Mouse (Mus musculus): Measurements from ENCODE around the gene Nsun3. TPM values are rescaled to one million over a fixed set of nuclear protein-coding genes. Genes with fewer than 3 reads are reported as not detected.
A peak's percentile ranks its signal among the peaks of the same experiment; 100 is the strongest.

Gene Nsun3
- polyA plus RNA-seq, 1 experiment from 2014 or later = 12.5 TPM

DNA sequence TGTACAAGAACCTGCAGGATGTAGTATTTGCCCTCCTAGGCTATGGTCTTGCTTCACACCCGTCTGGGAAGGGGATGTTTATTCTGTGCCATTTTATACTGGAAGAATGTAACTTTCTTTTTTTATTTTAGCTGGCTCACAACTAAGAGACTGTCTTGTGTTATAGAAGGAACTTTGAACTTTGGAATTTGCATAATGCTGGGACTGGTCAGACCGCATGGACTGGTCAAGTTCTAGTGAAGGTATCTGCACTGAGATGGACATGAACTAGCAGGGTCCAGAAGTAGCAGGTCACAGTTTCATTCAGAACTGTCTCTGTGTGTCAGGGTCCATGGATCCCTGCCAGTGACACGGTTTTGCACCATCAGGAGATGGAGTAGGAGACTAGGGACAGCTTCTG is 13.2 kb upstream of the Nsun3 start:
- Histone ChIP-seq H3K9ac (no peak overlapping the region), H3K4me2 (no peak overlapping the region), H3K9me3 (no peaks in the 10 kb centered on the region), H3K27me3 (no peaks in the 10 kb centered on the region), H3K36me3 (replicated peaks) (peaks cover 16% of the 10 kb centered on the region), H3K4me1 (no peaks in the 10 kb centered on the region), H3K27ac (no peak overlapping the region), H3K4me3 (replicated peaks) (no peak overlapping the region)
- 89% methylated on average over 3 of the region's 3 CpGs for WGBS
- no peak for ATAC-seq (ENCODE audit: low FRiP score)

DNA sequence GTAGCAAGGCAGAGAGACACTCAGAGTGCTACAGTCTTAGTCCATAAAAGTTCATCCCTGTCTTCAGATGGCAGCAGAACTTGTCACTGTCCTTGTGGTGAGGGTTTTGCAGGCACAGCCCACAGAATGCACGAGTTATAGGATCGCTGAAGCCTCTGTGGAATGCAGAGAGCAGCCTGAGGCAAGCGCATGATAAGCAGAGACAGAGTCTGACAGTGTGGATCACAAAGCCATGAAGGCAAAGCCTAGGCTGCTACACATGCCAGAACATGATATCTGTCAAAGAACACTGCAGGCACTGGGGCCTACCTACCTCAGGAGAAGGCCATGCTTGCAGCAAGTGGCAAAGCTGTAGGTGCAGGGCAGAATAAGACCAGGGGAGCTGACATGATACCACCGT is 12.8 kb upstream of the Nsun3 start:
- Histone ChIP-seq H3K36me3 (replicated peaks) (peaks cover 13% of the 10 kb centered on the region), H3K4me1 (no peaks in the 10 kb centered on the region), H3K27ac (no peak overlapping the region), H3K9me3 (no peaks in the 10 kb centered on the region), H3K4me3 (replicated peaks) (no peak overlapping the region), H3K4me2 (no peak overlapping the region), H3K27me3 (no peaks in the 10 kb centered on the region), H3K9ac (no peak overlapping the region)
- WGBS = 90% methylated on average over 4 of the region's 4 CpGs
- ATAC-seq (ENCODE audit: low FRiP score) = no peak

DNA sequence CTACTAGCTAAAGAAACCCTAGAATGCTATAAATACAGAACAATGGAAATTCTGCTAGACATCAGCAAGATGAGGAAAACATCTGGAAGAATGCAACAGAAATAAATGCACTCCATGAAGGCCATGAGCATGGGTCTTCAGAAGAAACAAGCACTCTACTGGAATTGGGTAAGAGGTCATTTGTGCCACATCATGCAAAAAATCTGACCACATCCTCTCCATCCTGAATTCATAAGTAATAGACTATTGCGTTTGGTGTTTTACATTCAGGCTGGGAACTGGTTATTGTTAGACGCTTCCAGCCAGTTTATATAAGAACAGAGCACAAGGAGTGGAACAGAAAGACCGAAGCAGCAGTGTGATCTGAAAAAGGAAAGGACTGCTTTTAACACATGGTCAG is 12.2 kb upstream of the Nsun3 start:
- Histone ChIP-seq H3K9ac (no peak overlapping the region), H3K27me3 (no peaks in the 10 kb centered on the region), H3K4me2 (no peak overlapping the region), H3K27ac (no peak overlapping the region), H3K4me1 (no peaks in the 10 kb centered on the region), H3K36me3 (replicated peaks) (peaks cover 13% of the 10 kb centered on the region), H3K9me3 (no peaks in the 10 kb centered on the region), H3K4me3 (replicated peaks) (no peak overlapping the region)
- WGBS = 91% methylated on average over 3 of the region's 3 CpGs
- no peak for ATAC-seq (ENCODE audit: low FRiP score)

DNA sequence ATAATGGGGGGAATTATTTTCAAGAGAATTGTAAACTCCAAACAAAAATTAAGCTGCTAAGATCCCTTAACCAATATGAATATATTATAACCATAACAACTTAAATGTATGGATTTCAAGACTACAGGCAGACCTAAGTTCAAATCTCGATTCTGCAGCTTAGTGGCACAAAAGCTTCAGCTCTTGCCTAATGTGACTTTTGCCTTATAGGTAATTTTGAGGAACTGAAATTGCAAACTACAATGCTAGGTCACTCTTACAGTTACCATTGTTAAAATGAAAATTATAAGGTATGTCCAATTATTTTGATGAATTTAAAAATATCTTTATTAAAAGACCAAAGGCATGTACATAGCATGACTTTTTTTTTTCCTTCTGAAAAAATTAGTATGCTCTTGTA is 10.0 kb upstream of the Nsun3 start:
- Histone ChIP-seq H3K4me3 (replicated peaks) (no peak overlapping the region), H3K4me1 (no peaks in the 10 kb centered on the region), H3K4me2 (no peak overlapping the region), H3K9ac (no peak overlapping the region), H3K36me3 (replicated peaks) (peaks cover 11% of the 10 kb centered on the region; the same call in 1 of the 2 replicates), H3K27ac (no peak overlapping the region), H3K9me3 (no peaks in the 10 kb centered on the region), H3K27me3 (no peaks in the 10 kb centered on the region)
- ATAC-seq (ENCODE audit: low FRiP score) = no peak
- 90% methylated on average over 1 of the region's 1 CpGs for WGBS

DNA sequence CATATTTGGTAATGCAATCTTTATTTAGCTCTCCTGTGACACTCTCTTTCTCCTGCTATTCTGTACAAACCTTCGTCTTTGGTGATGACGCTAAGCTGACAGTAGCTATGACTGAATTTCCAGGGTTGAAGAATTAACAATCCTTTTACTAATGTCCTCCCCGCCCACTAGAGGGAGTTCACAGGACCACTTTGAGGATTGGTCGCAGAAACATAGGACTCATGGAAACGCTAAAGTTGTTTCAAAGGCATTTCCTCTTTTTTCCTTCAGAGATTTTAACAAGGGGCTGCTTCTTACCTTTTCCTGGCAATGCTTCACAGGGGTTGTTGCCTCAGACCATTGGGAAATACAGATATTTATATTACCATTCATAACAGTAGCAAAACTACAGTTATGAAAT is 4.4 kb downstream of the Nsun3 start:
- no peak overlapping the region for H3K4me2 ChIP-seq
- no peak for ATAC-seq (ENCODE audit: low FRiP score)
- 68% methylated on average over 5 of the region's 5 CpGs for WGBS

DNA sequence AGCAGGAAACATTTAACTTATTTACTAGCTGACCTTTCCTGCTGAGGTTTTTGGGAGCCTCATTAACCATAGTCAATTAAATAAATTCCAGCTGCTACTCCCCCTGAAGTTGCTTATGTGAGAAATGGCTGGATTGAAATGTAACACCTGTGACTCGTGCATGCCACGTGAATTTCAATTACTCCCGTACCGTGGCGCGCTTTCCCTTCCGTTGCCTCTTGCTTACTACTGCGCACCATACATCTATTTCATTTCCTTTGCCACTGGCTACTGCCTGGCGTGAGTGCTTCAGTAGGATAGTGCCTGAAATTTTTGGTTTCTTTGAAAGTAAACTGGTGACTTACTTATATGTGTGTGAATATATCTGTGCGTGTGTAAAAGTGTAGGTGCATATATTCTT is 8.3 kb downstream of the Nsun3 start:
- no peaks in the 10 kb centered on the region for H3K9me3 ChIP-seq
- H3K9ac ChIP-seq = no peak overlapping the region
- WGBS = 82% methylated on average over 10 of the region's 10 CpGs
- H3K27me3 ChIP-seq = no peaks in the 10 kb centered on the region
- no peaks in the 10 kb centered on the region for H3K4me1 ChIP-seq
- ATAC-seq (ENCODE audit: low FRiP score) = peak; percentile 20; the same call in 1 of the 2 replicates
- no peak overlapping the region for H3K27ac ChIP-seq
- no peak overlapping the region for H3K4me3 ChIP-seq (replicated peaks)
- H3K36me3 ChIP-seq (replicated peaks) = 0 out of 2 replicates have a peak, but pooled peaks cover 2% of the 10 kb centered on the region
- H3K4me2 ChIP-seq = no peak overlapping the region

More for the DNA sequence above, 4.4 kb downstream of the Nsun3 start:
- no peaks in the 10 kb centered on the region for H3K36me3 ChIP-seq (replicated peaks)
- H3K4me1 ChIP-seq = peaks cover 23% of the 10 kb centered on the region
- no peaks in the 10 kb centered on the region for H3K27me3 ChIP-seq
- no peak overlapping the region for H3K9ac ChIP-seq
- no peaks in the 10 kb centered on the region for H3K9me3 ChIP-seq
- no peak overlapping the region for H3K27ac ChIP-seq
- H3K4me3 ChIP-seq (replicated peaks) = no peak overlapping the region

DNA sequence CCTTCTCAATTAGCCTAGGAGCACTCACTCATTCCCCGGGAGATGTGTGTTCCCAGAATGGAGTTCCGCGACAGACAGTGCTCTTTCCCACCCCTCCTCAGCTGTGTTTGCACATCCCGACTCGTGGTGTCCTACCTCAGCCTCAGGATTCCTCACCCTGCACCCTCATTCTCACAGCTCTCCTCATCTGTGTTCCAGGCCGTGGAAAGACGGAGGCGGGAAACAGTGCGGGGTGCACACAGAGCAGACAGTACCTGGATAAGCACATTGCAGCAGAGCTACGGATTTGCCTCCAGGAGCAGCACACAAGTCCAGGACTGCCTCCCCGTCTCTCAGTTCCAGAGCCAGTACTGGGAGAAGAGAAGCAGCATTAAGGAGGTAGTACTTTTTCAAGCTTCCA is 10.6 kb downstream of the Nsun3 start:
- 85% methylated on average over 11 of the region's 11 CpGs for WGBS

DNA sequence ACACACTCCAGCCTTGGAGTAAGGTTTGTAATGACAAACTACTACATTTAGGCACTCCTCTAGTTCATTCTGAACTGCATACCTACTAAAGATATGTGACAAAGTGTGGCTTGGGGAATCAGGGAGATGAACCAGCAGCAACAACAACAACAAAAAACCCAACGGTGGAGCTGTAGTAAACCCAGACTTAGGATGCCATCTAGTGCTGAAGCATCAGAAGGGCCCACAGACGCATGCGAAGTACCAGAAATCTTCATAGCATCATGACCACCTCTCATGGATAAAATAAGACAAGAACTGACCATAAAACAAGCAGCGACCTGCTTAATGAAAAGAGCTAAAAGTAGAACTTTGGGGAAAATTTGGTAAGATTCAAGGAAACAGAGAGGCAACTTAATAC is 13.2 kb downstream of the Nsun3 start:
- Histone ChIP-seq H3K27ac (no peak overlapping the region), H3K4me2 (no peak overlapping the region), H3K4me3 (replicated peaks) (no peak overlapping the region), H3K36me3 (replicated peaks) (0 out of 2 replicates have a peak, but pooled peaks cover 2% of the 10 kb centered on the region), H3K4me1 (no peaks in the 10 kb centered on the region), H3K9ac (no peak overlapping the region), H3K9me3 (no peaks in the 10 kb centered on the region), H3K27me3 (no peaks in the 10 kb centered on the region)
- no peak for ATAC-seq (ENCODE audit: low FRiP score)
- 83% methylated on average over 4 of the region's 4 CpGs for WGBS

More for the DNA sequence above, 10.6 kb downstream of the Nsun3 start:
- Histone ChIP-seq H3K27me3 (no peaks in the 10 kb centered on the region), H3K4me2 (no peak overlapping the region), H3K9ac (no peak overlapping the region), H3K4me3 (replicated peaks) (no peak overlapping the region), H3K4me1 (no peaks in the 10 kb centered on the region), H3K27ac (no peak overlapping the region), H3K9me3 (no peaks in the 10 kb centered on the region), H3K36me3 (replicated peaks) (0 out of 2 replicates have a peak, but pooled peaks cover 2% of the 10 kb centered on the region)
- ATAC-seq (ENCODE audit: low FRiP score) = no peak

DNA sequence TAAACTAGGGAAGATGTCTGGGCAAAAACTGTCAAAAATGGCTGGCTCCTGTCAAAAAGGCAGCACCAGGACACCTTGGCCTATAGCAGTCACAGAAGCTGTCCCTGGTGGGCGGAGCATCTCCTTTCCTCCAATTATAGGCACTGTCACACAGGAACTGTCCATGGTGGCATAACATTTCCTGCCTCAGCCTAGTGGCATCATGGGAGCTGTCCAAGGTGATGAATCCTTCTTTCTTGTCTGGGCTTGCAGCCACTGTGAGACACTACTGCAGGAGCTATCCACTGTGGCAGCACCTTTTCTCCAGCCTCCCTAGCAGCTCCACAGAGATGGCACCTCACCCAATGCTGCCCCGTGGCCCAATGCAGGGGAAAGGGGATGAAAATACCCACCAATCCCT is 28.3 kb downstream of the Nsun3 start:
- Histone ChIP-seq H3K4me3 (replicated peaks) (no peak overlapping the region), H3K9me3 (no peaks in the 10 kb centered on the region), H3K4me1 (no peaks in the 10 kb centered on the region), H3K36me3 (replicated peaks) (no peaks in the 10 kb centered on the region), H3K4me2 (no peak overlapping the region), H3K9ac (no peak overlapping the region), H3K27me3 (no peaks in the 10 kb centered on the region), H3K27ac (no peak overlapping the region)
- WGBS = 81% methylated on average over 2 of the region's 2 CpGs
- ATAC-seq (ENCODE audit: low FRiP score) = no peak

DNA sequence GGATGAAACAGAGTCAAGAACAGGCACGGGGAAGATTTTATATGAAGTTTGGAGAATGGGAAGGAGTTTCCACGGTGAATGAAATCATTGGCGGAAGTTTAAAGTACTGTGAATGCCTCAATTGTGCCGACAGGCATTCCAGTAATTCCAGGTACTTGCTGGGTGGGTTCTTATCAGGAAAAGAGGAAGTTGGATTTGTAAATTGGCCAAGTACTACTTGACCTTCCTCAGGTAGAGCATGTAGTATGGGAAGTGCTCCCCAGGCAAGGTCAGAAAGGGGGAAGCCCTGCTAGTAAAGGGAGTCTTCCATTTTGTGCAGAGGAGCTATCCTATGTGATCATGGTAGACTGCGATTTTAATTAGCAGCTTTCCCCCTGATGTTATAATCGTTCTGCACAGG is 31.3 kb downstream of the Nsun3 start:
- Histone ChIP-seq H3K4me3 (replicated peaks) (no peak overlapping the region), H3K9me3 (no peaks in the 10 kb centered on the region), H3K4me1 (no peaks in the 10 kb centered on the region), H3K27ac (no peak overlapping the region), H3K9ac (no peak overlapping the region), H3K36me3 (replicated peaks) (no peaks in the 10 kb centered on the region), H3K4me2 (no peak overlapping the region), H3K27me3 (no peaks in the 10 kb centered on the region)
- ATAC-seq (ENCODE audit: low FRiP score) = no peak
- 94% methylated on average over 6 of the region's 6 CpGs for WGBS

DNA sequence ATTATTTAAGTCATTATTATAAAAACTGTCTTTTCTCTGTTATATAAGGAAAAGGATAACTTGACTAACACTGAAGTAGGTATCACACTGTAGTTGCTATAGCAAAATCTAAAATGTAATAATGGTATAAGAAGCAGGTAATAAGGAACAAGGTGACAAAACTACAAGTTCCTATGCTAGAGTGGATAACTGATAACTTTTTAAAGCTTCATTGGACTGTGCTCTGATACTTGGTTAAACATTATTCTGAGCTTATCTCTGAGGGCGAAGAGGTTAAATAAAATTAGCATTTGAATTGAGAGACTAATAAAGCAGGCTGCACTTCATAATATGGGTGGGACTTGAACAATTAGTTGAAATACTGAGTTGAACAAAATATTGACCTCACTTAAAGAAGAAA is 33.0 kb downstream of the Nsun3 start:
- no peak overlapping the region for H3K9ac ChIP-seq
- H3K9me3 ChIP-seq = no peaks in the 10 kb centered on the region
- no peaks in the 10 kb centered on the region for H3K27me3 ChIP-seq
- H3K36me3 ChIP-seq (replicated peaks) = no peaks in the 10 kb centered on the region
- H3K4me3 ChIP-seq (replicated peaks) = no peak overlapping the region
- 88% methylated on average over 1 of the region's 1 CpGs for WGBS
- ATAC-seq (ENCODE audit: low FRiP score) = no peak
- no peak overlapping the region for H3K27ac ChIP-seq
- no peaks in the 10 kb centered on the region for H3K4me1 ChIP-seq
- H3K4me2 ChIP-seq = no peak overlapping the region

DNA sequence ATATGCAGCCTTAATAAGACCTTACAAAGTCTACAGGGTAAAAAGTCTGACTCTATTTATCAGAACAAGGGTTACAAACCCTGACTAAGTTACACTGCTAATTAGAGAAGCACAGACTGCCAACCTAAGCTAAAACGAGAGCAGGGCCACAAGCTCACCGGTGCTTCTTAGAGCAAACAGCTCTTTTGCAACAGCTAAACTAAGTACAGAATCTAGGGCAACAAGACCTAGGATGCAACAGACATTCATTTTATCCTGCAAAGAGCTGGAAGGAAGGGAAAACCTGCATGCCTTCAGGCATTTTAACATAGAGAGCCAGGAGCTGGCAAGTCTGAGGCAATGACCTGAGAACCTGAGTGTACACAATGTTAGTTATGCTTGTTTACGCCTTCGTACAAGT is 33.5 kb downstream of the Nsun3 start:
- Histone ChIP-seq H3K36me3 (replicated peaks) (no peaks in the 10 kb centered on the region), H3K4me3 (replicated peaks) (no peak overlapping the region)

DNA sequence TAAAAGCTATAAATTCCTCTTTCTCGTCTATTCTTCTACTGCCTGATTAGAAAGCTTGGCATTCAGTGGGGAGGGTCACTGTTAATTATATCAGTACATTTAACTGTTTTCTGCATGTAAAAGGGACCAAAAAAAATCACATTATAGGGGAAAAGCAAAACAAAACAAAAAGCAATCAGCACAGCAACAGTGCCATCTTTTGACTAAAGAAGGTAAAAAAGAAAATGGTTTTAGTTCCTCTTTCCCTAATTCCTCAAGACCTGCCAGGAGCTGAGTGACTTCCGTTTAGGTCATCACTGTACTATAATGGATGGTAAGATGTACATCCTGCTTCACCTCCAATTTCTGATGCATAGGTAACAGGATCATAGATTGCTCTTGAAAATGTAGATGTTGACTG is 40.7 kb downstream of the Nsun3 start:
- Histone ChIP-seq H3K36me3 (replicated peaks) (no peaks in the 10 kb centered on the region), H3K4me2 (no peak overlapping the region), H3K27me3 (no peaks in the 10 kb centered on the region), H3K9ac (no peak overlapping the region), H3K9me3 (no peaks in the 10 kb centered on the region), H3K4me3 (replicated peaks) (no peak overlapping the region), H3K27ac (no peak overlapping the region), H3K4me1 (no peaks in the 10 kb centered on the region)
- WGBS = 76% methylated on average over 2 of the region's 2 CpGs
- no peak for ATAC-seq (ENCODE audit: low FRiP score)

More for the DNA sequence above, 33.5 kb downstream of the Nsun3 start:
- ATAC-seq (ENCODE audit: low FRiP score) = no peak
- Histone ChIP-seq H3K9me3 (no peaks in the 10 kb centered on the region), H3K27me3 (no peaks in the 10 kb centered on the region), H3K9ac (no peak overlapping the region), H3K4me1 (no peaks in the 10 kb centered on the region), H3K27ac (no peak overlapping the region), H3K4me2 (no peak overlapping the region)
- 81% methylated on average over 4 of the region's 4 CpGs for WGBS
